Mouse (Mus musculus) frontal cortex, postnatal 14 days (tissue): ENCODE results near the gene Edf1.
A peak's percentile ranks its signal among the peaks of the same experiment; 100 is the strongest.

Experiments used
- DNase-seq, 2 experiments: peaks; one replicate each; pipeline ENCODE4 v3.0.0; 2022; ENCODE audit warnings: low spot score in 2 of 2

Gene Edf1

DNA sequence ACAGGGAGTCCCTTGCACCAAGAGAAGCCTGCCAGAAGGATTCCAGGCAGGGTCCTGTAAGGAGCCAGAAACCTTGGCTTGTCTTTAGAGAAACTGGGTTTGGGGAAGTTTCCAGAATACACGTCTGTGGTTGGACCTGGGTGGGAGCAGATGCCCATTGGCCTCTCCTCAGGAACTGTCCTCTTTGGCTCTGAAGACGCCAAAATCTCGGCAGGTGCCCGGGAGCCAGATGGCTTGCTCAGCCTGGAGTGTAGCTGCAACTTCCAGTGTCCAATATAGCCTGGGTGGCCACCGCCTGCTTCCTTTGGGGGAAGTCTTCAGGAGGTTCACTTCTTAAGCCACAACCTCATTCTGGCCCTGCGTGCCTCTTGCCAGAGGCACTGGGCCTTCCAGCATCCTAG, 24.3 kb downstream of the Edf1 start:
- DNase-seq, result peak in 1 of 2 experiments; percentile 47

DNA sequence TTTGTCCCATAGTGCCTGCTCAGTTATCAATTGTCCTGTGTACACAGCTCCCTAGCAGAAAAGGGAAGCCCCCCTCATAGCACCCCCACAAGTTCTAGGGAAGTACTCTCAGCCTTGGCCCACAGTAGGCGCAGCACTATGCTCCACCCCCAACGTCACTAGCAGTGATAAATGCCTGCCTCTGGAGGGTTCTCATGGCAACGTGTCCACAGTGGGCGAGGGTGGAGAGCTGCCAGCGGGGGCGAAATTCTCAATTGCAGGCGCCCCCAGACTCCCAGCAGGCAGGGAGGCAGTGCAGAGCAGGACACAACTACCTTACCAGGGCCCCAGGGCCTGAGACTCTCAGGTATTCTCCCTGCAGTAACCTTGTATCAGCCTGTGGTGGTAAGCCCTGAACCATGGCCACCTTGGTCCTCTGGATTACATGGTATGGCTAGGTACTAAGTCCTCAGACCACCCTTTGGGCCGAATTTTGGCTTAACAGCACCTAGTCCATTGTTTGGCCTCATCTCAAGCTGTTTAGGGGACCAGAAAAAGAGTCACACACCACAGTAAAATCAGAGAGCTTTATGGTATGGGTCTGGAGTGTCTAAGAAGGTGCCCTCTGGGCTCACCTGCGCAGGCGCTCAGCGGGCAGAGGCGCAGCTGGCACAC, 24.9 kb downstream of the Edf1 start:
- peak; percentile 84 to 88 for DNase-seq

DNA sequence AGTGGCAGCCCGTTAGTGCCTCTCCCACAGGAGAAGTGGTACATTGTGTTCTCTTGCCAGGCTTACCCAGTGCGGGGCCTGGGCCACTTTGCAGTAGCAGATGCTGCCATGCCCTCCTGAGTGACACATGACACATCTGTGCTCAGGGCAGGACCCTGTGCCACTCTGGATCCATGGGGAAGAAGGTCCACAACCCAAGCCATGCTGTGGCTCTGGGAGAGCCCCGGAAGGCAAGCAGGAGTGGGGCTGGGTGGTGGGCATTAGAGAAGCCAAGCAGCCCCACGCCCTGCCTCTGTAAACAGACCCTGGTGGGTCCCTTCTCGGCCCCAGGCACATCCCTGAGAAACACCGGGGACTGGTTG, 25.5 kb downstream of the Edf1 start:
- peak in 1 of 2 experiments; percentile 52 for DNase-seq

- no peak for DNase-seq
Observed at GRCm38 (mm10) chr2:25583571-25583970, 25.9 kb downstream of the Edf1 start.

DNA sequence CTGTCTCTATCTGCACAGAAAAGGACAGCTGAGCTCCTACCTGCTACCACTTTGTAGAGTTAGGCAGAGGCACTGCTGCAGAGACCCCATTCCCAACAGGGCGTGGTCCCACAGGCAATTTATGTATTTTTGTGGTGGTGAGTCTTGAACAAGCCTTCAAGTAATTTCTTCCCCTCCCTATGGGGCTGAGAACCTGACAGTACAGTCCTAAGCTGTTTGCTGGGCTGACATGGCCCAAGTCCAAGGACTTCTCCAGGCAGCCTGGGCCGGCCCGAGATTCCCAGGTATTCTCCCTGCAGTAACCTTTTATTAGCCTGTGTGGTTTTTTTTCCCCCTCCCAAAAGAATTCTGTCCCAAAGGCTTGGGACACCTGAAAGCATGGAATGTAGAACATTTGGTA, 26.5 kb downstream of the Edf1 start:
- no peak for DNase-seq

DNA sequence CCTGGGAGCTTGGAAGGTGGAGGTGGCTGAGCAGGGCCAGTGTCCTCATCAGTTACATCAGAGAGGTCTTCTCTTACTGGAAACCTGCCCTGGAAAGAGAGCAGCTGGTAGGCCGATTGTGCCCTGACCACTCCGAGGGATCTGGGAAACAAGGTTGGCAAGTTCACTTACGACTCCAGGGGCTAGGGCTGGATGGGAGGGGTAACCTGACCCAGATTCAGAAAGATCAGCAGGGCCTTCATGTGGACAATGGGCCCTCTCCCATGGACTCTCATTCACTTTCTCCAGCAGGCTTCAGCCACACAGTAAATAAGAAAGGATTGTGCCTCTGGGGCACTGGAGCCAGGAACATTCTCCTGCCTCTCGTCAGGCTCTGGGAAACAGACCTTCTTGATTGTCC, 27.2 kb downstream of the Edf1 start:
- no peak for DNase-seq

DNA sequence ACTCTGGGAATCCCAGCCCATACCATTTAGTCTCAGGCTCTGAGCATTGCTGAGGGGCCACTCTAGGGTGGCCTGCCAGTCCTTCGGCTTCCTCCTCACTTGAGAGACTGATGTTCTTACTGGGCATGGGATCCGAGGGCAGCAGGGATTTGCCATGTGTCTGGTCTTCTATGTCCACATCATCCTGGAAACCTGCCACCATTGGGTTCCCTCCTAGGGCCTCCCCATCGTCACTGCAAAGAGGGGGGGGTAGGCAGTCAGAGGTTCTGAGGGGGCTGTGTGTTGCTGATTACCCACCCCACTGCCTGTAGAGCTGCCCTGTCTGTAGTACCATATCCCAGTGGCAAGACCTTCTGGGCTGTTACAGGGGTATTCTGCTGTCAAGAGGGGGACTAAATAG, 28.0 kb downstream of the Edf1 start:
- DNase-seq, result no peak

DNA sequence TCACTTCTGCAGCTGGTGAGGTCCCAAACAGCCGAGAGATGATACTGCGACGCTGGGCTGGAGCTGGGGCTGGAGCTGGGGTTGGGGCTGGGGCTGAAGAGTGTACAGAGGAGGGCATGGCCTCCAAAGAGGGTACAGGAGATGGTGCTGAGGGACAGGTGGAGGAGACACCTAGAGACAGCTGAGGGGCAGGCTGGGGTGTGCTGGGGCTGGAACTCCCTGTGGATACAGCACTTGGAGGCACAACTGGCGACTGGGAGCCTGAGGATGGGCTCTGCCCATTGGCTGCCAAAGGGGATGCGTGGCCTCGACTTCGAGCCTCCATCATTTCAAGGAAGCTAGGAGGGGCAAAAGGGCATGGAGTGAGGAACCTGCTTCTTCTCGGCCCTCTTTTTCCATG, 29.6 kb downstream of the Edf1 start:
- no peak for DNase-seq

- DNase-seq, result peak in 1 of 2 experiments; percentile 10
Observed at GRCm38 (mm10) chr2:25588227-25588907, 30.7 kb downstream of the Edf1 start.

DNA sequence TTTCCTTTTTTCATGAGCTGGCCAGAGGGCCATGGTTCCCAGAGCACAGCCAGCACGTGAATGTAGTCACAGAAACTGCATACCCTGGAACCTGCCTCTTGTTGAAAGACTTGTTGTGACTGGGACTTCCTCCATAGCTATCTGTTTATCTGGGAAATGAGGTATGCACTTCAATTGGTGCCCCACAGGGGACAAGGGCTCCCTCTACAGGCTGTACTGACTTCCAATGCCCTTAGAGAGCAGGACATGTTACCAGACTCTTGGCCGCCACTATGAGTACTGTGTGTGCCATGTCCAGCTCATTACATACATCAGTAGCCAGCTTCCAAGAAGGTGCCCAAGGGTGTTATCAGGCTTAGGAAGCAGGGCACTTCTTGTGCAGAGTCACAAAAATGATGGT, 34.2 kb downstream of the Edf1 start:
- DNase-seq, result peak in 1 of 2 experiments; percentile 15

- DNase-seq, result no peak
Observed at GRCm38 (mm10) chr2:25596765-25597510, 39.3 kb downstream of the Edf1 start.

DNA sequence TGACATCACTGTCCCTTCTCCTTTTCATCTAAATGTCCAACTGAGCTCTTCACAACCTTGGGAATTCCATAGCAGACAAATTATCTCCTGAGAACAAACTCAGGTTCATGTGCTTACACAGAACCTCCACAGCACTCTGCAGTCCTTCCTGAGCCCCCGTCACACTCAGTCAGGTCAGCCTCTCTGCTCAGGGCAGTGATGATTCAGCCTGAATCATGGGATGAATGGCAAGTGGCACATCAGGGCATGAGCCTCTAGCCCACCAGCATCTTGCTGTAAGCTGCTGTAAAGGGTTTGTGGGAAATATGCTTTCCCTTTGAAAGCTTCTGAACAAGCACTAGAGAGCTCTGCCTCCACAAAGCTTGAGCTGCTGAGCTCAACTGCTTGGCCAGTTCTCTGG, 41.1 kb downstream of the Edf1 start:
- no peak for DNase-seq

- no peak for DNase-seq
Observed at GRCm38 (mm10) chr2:25600037-25600436, 42.4 kb downstream of the Edf1 start.

GRCm38 (mm10) chr2:25602526-25602925, 44.9 kb downstream of the Edf1 start:
- no peak for DNase-seq

GRCm38 (mm10) chr2:25607761-25608622, 50.3 kb downstream of the Edf1 start, which contains the start of gene Rabl6:
Gene Rabl6, minus strand, starts transcription at chr2:25608521.
- peak; percentile 80 to 84 for DNase-seq

- peak in 1 of 2 experiments; percentile 20 for DNase-seq
Observed at GRCm38 (mm10) chr2:25608671-25609070, 51.0 kb downstream of the Edf1 start.
